Mouse (Mus musculus) heart, embryonic 15.5 days (tissue): ENCODE data around the gene E130308A19Rik. TPM values are rescaled to one million over a fixed set of nuclear protein-coding genes. Genes with fewer than 3 reads are reported as not detected.

Source experiments
- ATAC-seq: fragments of 200-750 bp; cut with Nextera tagmentation; replicated peaks from 2 replicates; pipeline ENCODE4 v1.8.0; 2017; ENCODE audit warnings: low read depth, moderate TSS enrichment; ENCODE audit not compliant: insufficient number of reproducible peaks, insufficient read depth, low FRiP score
- H3K27ac ChIP-seq: fragments of 300-500 bp; sonication (generic); 2 replicates; pipeline ENCODE4 v1.5.1; 2015; ENCODE audit warnings: mild to moderate bottlenecking, inconsistent platforms
- H3K27me3 ChIP-seq: fragments of 300-500 bp; sonication (generic); 2 replicates; pipeline ENCODE4 v1.6.1; 2015; ENCODE audit warnings: inconsistent platforms
- H3K36me3 ChIP-seq: fragments of 300-500 bp; sonication (generic); 2 replicates; pipeline ENCODE4 v1.6.1; 2015; ENCODE audit warnings: mild to moderate bottlenecking, inconsistent platforms
- H3K4me1 ChIP-seq: fragments of 300-500 bp; sonication (generic); replicated peaks from 2 replicates; pipeline ENCODE4 v1.6.1; 2015; ENCODE audit warnings: inconsistent platforms
- H3K4me2 ChIP-seq: fragments of 300-500 bp; sonication (generic); 2 replicates; pipeline ENCODE4 v1.6.1; 2015; ENCODE audit warnings: inconsistent platforms, mild to moderate bottlenecking, moderate library complexity
- H3K4me3 ChIP-seq: fragments of 300-500 bp; sonication (generic); 2 replicates; pipeline ENCODE4 v1.5.1; 2015; ENCODE audit warnings: mild to moderate bottlenecking, inconsistent platforms
- H3K9ac ChIP-seq: fragments of 300-500 bp; sonication (generic); 2 replicates; pipeline ENCODE4 v1.6.1; 2015; ENCODE audit warnings: mild to moderate bottlenecking, inconsistent platforms
- H3K9me3 ChIP-seq: fragments of 300-500 bp; sonication (generic); replicated peaks from 2 replicates; pipeline ENCODE4 v1.6.1; 2016; ENCODE audit warnings: inconsistent platforms
- WGBS: fragments of 180-500 bp; shearing (Covaris S2); methylation state at CpG from one replicate; pipeline ENCODE4 v1.1.7; 2015; ENCODE audit warnings: mixed read lengths; 5-methylcytosine and 5-hydroxymethylcytosine counted together
- polyA plus RNA-seq: library from polyadenylated mRNA; unstranded; fragments of >200 nt; fragmentation: Nextera tagmentation; extraction: Ambion mirVana; gene quantifications from 2 replicates; pipeline ENCODE4 v1.2.1, GENCODE M21; 2015

E130308A19Rik gene
- polyA plus RNA-seq = 17.3 and 24.2 TPM in 2 replicates

- ATAC-seq = peak; percentile 91
- under 1% methylated on average over 99 of the region's 120 CpGs for WGBS
- Histone ChIP-seq H3K4me3 (peak within 1 kb of the TSS; percentile 99), H3K27ac (peak within 1 kb of the TSS; percentile 90), H3K9me3 (no peaks in the 10 kb centered on the region), H3K27me3 (no peaks in the 10 kb centered on the region), H3K4me2 (peak within 1 kb of the TSS; percentile 75), H3K4me1 (peaks cover 19% of the 10 kb centered on the region), H3K9ac (peak within 1 kb of the TSS; percentile 88), H3K36me3 (no peaks in the 10 kb centered on the region)
Measured at GRCm38 (mm10) chr4:59625998-59626910, at the start of gene E130308A19Rik. Gene E130308A19Rik, plus strand, starts transcription at chr4:59626211.

DNA sequence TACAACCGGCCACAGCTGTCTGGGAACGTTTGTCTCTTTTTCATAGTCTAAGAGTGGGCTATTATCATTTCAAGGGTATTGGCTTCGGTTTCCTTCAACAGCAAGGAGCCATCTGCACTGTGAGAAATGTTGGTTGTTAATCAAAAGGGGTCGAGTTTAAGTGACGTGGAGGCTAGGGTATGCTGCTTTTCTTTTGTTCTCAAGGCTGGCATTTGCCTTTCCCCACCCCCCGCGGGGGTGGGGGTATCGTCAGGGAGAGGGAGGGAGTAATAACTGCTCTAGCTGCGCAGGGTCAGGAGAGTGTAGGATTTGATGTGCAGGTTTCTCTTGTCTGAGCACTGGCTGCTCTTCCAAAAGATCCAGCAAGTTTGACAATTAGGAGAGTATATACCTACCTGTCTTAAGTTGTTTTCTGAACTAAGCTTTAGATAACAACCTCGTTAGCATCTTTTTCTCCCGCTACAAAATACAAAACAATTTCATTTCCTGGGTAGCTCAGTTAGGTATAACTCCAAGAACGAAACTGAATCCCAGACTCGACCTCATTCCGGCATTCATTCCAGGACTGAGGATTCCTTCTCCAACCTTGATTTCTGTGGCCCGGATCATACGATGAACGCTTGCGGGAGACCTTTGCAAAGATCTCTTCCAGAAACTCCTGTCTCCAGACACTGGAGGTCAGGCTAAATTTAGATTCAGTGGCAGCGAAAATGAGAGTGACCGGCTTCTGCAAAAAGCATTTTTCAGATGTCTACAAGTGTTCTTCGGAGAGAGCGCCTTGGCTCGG lies 45.3 kb upstream of the E130308A19Rik start:
- Histone ChIP-seq H3K4me3 (peak overlapping the region; percentile 79), H3K27me3 (no peaks in the 10 kb centered on the region), H3K9ac (peak overlapping the region; percentile 79), H3K36me3 (no peaks in the 10 kb centered on the region), H3K27ac (peak overlapping the region; percentile 97), H3K4me2 (peak overlapping the region; percentile 90), H3K9me3 (no peaks in the 10 kb centered on the region), H3K4me1 (peaks cover 19% of the 10 kb centered on the region)
- peak; percentile 40 for ATAC-seq
- WGBS = under 1% methylated on average over 23 of the region's 23 CpGs

- Histone ChIP-seq H3K27me3 (no peaks in the 10 kb centered on the region), H3K4me1 (peaks cover 19% of the 10 kb centered on the region), H3K27ac (peak within 1 kb of the TSS; percentile 97), H3K4me3 (peak within 1 kb of the TSS; percentile 79), H3K36me3 (no peaks in the 10 kb centered on the region), H3K4me2 (peak within 1 kb of the TSS; percentile 90), H3K9ac (peak within 1 kb of the TSS; percentile 79), H3K9me3 (no peaks in the 10 kb centered on the region)
- whole genome bisulfite sequencing = 1% methylated on average over 61 of the region's 61 CpGs
- ATAC-seq = peak; percentile 96
Measured at GRCm38 (mm10) chr4:59581314-59582185, 44.5 kb upstream of the E130308A19Rik start, which contains the start of gene Hsdl2. Gene Hsdl2, plus strand, starts transcription at chr4:59581563.

GRCm38 (mm10) chr4:59582186-59582585 lies 43.8 kb upstream of the E130308A19Rik start:
- no peak for ATAC-seq
- no peaks in the 10 kb centered on the region for H3K36me3 ChIP-seq
- H3K4me3 ChIP-seq = peak overlapping the region; percentile 79
- H3K4me2 ChIP-seq = peak overlapping the region; percentile 90
- peak overlapping the region; percentile 97; the same call in 1 of the 2 replicates for H3K27ac ChIP-seq
- no peaks in the 10 kb centered on the region for H3K9me3 ChIP-seq
- H3K4me1 ChIP-seq = peaks cover 19% of the 10 kb centered on the region
- 30% methylated on average over 6 of the region's 6 CpGs for WGBS
- H3K9ac ChIP-seq = peak overlapping the region; percentile 69
- no peaks in the 10 kb centered on the region for H3K27me3 ChIP-seq

DNA sequence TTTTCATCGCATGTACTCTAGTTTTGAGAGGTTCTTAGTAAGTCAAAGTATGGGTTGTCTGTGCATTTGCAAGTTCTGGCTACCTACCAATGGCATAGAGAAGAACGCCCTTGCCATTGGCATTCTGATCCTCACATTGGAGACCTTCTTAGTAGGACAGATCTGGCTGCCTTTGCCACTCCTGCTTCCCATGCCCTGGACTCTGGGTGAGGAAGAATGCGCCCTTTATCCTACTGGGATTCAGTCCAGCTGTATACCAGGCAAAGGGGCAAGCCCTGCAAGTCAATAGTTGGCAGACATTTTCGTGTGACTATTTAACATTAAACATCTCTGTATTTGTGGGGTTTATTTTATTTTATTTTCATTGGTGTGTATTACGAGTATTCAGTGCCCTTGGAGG lies 40.9 kb upstream of the E130308A19Rik start:
- 63% methylated on average over 5 of the region's 5 CpGs for WGBS
- peak overlapping the region; percentile 34; the same call in 1 of the 2 replicates for H3K4me2 ChIP-seq
- no peak for ATAC-seq

DNA sequence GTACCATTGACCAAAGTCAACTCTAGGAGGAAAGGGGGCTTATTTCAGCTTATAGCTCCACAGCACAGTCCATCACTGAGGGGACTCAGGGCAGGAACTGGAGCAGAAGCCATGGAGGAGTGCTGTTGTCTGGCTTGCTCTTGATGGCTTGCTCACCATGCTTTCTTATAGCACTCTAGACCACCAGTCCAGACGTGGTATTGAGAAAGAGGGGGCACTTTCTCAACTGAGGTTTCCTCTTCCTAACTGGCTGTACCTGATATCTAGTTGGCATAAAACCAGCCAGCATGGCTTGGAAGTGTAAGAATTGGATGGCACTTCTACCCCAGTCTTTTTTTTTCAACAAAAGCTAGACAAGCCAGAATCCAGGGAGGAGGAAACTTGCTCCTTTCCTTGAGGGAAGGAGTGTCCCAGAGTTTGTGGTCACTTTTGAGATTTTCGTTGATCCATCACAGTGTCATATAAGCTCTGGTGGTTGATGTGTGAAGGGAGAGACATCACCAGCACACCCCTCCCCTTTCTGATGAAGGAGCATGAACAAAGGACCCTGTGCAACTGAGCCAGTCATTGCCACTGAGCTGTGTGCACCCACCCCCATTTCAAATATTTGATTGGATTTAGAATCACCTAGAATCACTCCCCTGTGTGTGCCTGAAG lies 38.7 kb upstream of the E130308A19Rik start:
- H3K9ac ChIP-seq = no peak overlapping the region
- peaks cover 9% of the 10 kb centered on the region for H3K4me1 ChIP-seq
- H3K4me3 ChIP-seq = no peak overlapping the region
- 69% methylated on average over 2 of the region's 2 CpGs for WGBS
- H3K36me3 ChIP-seq = no peaks in the 10 kb centered on the region
- H3K9me3 ChIP-seq = no peaks in the 10 kb centered on the region
- H3K27me3 ChIP-seq = no peaks in the 10 kb centered on the region
- H3K27ac ChIP-seq = no peak overlapping the region
- ATAC-seq = no peak
- no peak overlapping the region for H3K4me2 ChIP-seq

More for the DNA sequence above, 40.9 kb upstream of the E130308A19Rik start:
- Histone ChIP-seq H3K27ac (peak overlapping the region; percentile 52; the same call in 1 of the 2 replicates), H3K9me3 (no peaks in the 10 kb centered on the region), H3K4me3 (no peak overlapping the region), H3K4me1 (peaks cover 17% of the 10 kb centered on the region), H3K36me3 (no peaks in the 10 kb centered on the region), H3K27me3 (no peaks in the 10 kb centered on the region), H3K9ac (no peak overlapping the region)

- no peak overlapping the region for H3K27ac ChIP-seq
- no peaks in the 10 kb centered on the region for H3K27me3 ChIP-seq
- WGBS = 100% methylated on average over 1 of the region's 1 CpGs
- no peaks in the 10 kb centered on the region for H3K36me3 ChIP-seq
- H3K4me3 ChIP-seq = no peak overlapping the region
- no peak for ATAC-seq
- H3K4me1 ChIP-seq = peaks cover 6% of the 10 kb centered on the region
- H3K9me3 ChIP-seq = no peaks in the 10 kb centered on the region
- no peak overlapping the region for H3K4me2 ChIP-seq
- H3K9ac ChIP-seq = no peak overlapping the region
Measured at GRCm38 (mm10) chr4:59587872-59588226, 38.2 kb upstream of the E130308A19Rik start.

GRCm38 (mm10) chr4:59594614-59595013 lies 31.4 kb upstream of the E130308A19Rik start:
- 65% methylated on average over 2 of the region's 2 CpGs for WGBS
- H3K36me3 ChIP-seq = peaks cover 13% of the 10 kb centered on the region; the same call in 1 of the 2 replicates
- no peaks in the 10 kb centered on the region for H3K4me1 ChIP-seq
- H3K27ac ChIP-seq = no peak overlapping the region
- no peaks in the 10 kb centered on the region for H3K27me3 ChIP-seq
- no peaks in the 10 kb centered on the region for H3K9me3 ChIP-seq
- no peak overlapping the region for H3K9ac ChIP-seq
- H3K4me3 ChIP-seq = no peak overlapping the region
- no peak for ATAC-seq
- no peak overlapping the region for H3K4me2 ChIP-seq

- 72% methylated on average over 2 of the region's 2 CpGs for whole genome bisulfite sequencing
- Histone ChIP-seq H3K4me1 (no peaks in the 10 kb centered on the region), H3K9me3 (no peaks in the 10 kb centered on the region), H3K4me3 (no peak overlapping the region), H3K27ac (no peak overlapping the region), H3K9ac (no peak overlapping the region), H3K27me3 (no peaks in the 10 kb centered on the region), H3K4me2 (no peak overlapping the region), H3K36me3 (peaks cover 13% of the 10 kb centered on the region; the same call in 1 of the 2 replicates)
- no peak for ATAC-seq
Measured at GRCm38 (mm10) chr4:59596556-59596955, 29.5 kb upstream of the E130308A19Rik start.

- no peak overlapping the region for H3K9ac ChIP-seq
- no peak for ATAC-seq
- 89% methylated on average over 4 of the region's 4 CpGs for WGBS
- no peaks in the 10 kb centered on the region for H3K4me1 ChIP-seq
- H3K9me3 ChIP-seq = no peaks in the 10 kb centered on the region
- H3K4me3 ChIP-seq = no peak overlapping the region
- H3K4me2 ChIP-seq = no peak overlapping the region
- H3K27ac ChIP-seq = no peak overlapping the region
- peaks cover 19% of the 10 kb centered on the region; the same call in 1 of the 2 replicates for H3K36me3 ChIP-seq
- no peaks in the 10 kb centered on the region for H3K27me3 ChIP-seq
Measured at GRCm38 (mm10) chr4:59602704-59603103, 23.3 kb upstream of the E130308A19Rik start.
